Mouse (Mus musculus): ENCODE measurements around the gene Exoc5.

Exoc5 gene

GRCm38 (mm10) chr14:49001655-49002054, 64.8 kb downstream of the Exoc5 start:
- no peak for DNase-seq

GRCm38 (mm10) chr14:48998795-48999194, 67.7 kb downstream of the Exoc5 start:
- DNase-seq = no peak

- no peak for DNase-seq
These were observed 72.6 kb downstream of the Exoc5 start for GRCm38 (mm10) chr14:48993861-48994260.

GRCm38 (mm10) chr14:48992070-48992580, 74.3 kb downstream of the Exoc5 start:
- no peak for DNase-seq

- DNase-seq = no peak
These were observed 75.3 kb downstream of the Exoc5 start for GRCm38 (mm10) chr14:48991144-48991522.

GRCm38 (mm10) chr14:48990471-48991143, 75.8 kb downstream of the Exoc5 start:
- DNase-seq = peak; percentile 67

GRCm38 (mm10) chr14:48989831-48990230, 76.6 kb downstream of the Exoc5 start:
- no peak for DNase-seq

- DNase-seq = no peak
These were observed 80.2 kb downstream of the Exoc5 start for GRCm38 (mm10) chr14:48986231-48986630.

GRCm38 (mm10) chr14:48985673-48986072, 80.8 kb downstream of the Exoc5 start:
- peak; percentile 51 for DNase-seq

GRCm38 (mm10) chr14:48978971-48979388, 87.5 kb downstream of the Exoc5 start:
- no peak for DNase-seq

- no peak for DNase-seq
These were observed 94.9 kb downstream of the Exoc5 start for GRCm38 (mm10) chr14:48971546-48971945.

- no peak for DNase-seq
These were observed 97.8 kb downstream of the Exoc5 start for GRCm38 (mm10) chr14:48968670-48969069.
